In genomic region chr2:114174651-114175484, GRCm38 (mm10) we compare ENCODE assay signal across 8 mouse cellular contexts. TPM values are rescaled to one million over a fixed set of nuclear protein-coding genes. Genes with fewer than 3 reads are reported as not detected.
DNase-seq lines count a peak whose midpoint lies in the region; ATAC-seq lines count a peak whose summit lies in the region.

No protein-coding gene starts in this region.

- peak overlapping the region; percentile 95 for H3K4me2 ChIP-seq in hindbrain, embryonic 13.5 days

- WGBS in hindbrain, embryonic 13.5 days, result under 1% methylated on average over 44 of the region's 44 CpGs

- H3K9ac ChIP-seq in hindbrain, embryonic 13.5 days, result peak overlapping the region; percentile 86

- no peaks in the 10 kb centered on the region for H3K27me3 ChIP-seq in hindbrain, embryonic 13.5 days

- peak; percentile 95 for DNase-seq in R1 (ENCODE audit: low read depth, low spot score)
- peak; percentile 82 to 84 for DNase-seq in cerebellum, postnatal 14 days
- peak; percentile 70 to 79 for DNase-seq in frontal cortex, postnatal 14 days (ENCODE audit: low spot score in 2 of 2)
- DNase-seq in layer of hippocampus, postnatal 25 days (ENCODE audit: extremely low spot score in 1 of 2, low spot score in 1 of 2), result peak; percentile 57 to 67
- peak; percentile 87 for DNase-seq in lung, postnatal 25 days (ENCODE audit: low spot score)
- peak; percentile 89 for DNase-seq in retina, embryonic 14.5 days (ENCODE audit: low spot score)
- DNase-seq in thymus, postnatal 4 days, result peak; percentile 81

- peak overlapping the region; percentile 35; the same call in 1 of the 2 replicates for H3K27ac ChIP-seq in hindbrain, embryonic 13.5 days

- H3K4me3 ChIP-seq in hindbrain, embryonic 13.5 days, result peak overlapping the region; percentile 90

- no peaks in the 10 kb centered on the region for H3K9me3 ChIP-seq in hindbrain, embryonic 13.5 days

- H3K4me1 ChIP-seq in hindbrain, embryonic 13.5 days (replicated peaks), result peaks cover 15% of the 10 kb centered on the region

- H3K36me3 ChIP-seq in hindbrain, embryonic 13.5 days, result peaks cover 14% of the 10 kb centered on the region

- ATAC-seq in hindbrain, embryonic 13.5 days (ENCODE audit: low FRiP score), result peak; percentile 97

RNA-seq across cellular contexts. Expression of gene Aqr, which starts 12.0 kb away (rescaled TPM):
- polyA plus RNA-seq in hindbrain, embryonic 13.5 days (2015; fragmentation: Nextera tagmentation; extraction: Ambion mirVana), result 41.1 and 42.4 TPM in 2 replicates
- 10 to 100 TPM; 27.5 to 29.8 TPM for total RNA-seq in layer of hippocampus, postnatal 25 days (2021)

RNA-seq across cellular contexts. Expression of gene Zfp770, which starts 26.4 kb away (rescaled TPM):
- polyA plus RNA-seq in hindbrain, embryonic 13.5 days (2015; fragmentation: Nextera tagmentation; extraction: Ambion mirVana), result 5.0 and 5.2 TPM in 2 replicates
- 10 to 100 TPM; 22.2 to 23.6 TPM for total RNA-seq in layer of hippocampus, postnatal 25 days (2021)

Comparison
In these comparisons a context has a peak if more than half of its experiments do, and no peak if none do; other contexts are left out.
1. Peak in every context shown above with its lines: DNase-seq, ATAC-seq, H3K4me3 ChIP-seq and H3K27ac ChIP-seq.